Mouse (Mus musculus) forebrain, embryonic 12.5 days (tissue): Measurements from ENCODE around the gene Fezf1. TPM values are rescaled to one million over a fixed set of nuclear protein-coding genes. Genes with fewer than 3 reads are reported as not detected.

ENCODE experiments used
- ATAC-seq: fragments of 200-750 bp; cut with Nextera tagmentation; 2 replicates; pipeline ENCODE4 v1.8.0; 2017; ENCODE audit warnings: moderate TSS enrichment; ENCODE audit not compliant: low FRiP score
- H3K27ac ChIP-seq: fragments of 300-500 bp; sonication (generic); 2 replicates; pipeline ENCODE4 v1.5.1; 2016; ENCODE audit warnings: mild to moderate bottlenecking
- H3K27me3 ChIP-seq: fragments of 300-500 bp; sonication (generic); 2 replicates; pipeline ENCODE4 v1.6.1; 2016; ENCODE audit warnings: mild to moderate bottlenecking
- H3K36me3 ChIP-seq: fragments of 300-500 bp; sonication (generic); replicated peaks from 2 replicates; pipeline ENCODE4 v1.6.1; 2016; ENCODE audit warnings: mild to moderate bottlenecking
- H3K4me1 ChIP-seq: fragments of 300-500 bp; sonication (generic); 2 replicates; pipeline ENCODE4 v1.6.1; 2016
- H3K4me2 ChIP-seq: fragments of 300-500 bp; sonication (generic); 2 replicates; pipeline ENCODE4 v1.6.1; 2016; ENCODE audit warnings: mild to moderate bottlenecking, moderate library complexity
- H3K4me3 ChIP-seq: fragments of 300-500 bp; sonication (generic); replicated peaks from 2 replicates; pipeline ENCODE4 v1.5.1; 2016; ENCODE audit warnings: mild to moderate bottlenecking
- H3K9ac ChIP-seq: fragments of 300-500 bp; sonication (generic); 2 replicates; pipeline ENCODE4 v1.6.1; 2016; ENCODE audit warnings: mild to moderate bottlenecking
- H3K9me3 ChIP-seq: fragments of 300-500 bp; sonication (generic); 2 replicates; pipeline ENCODE4 v1.6.1; 2016
- WGBS: fragments of 180-500 bp; shearing (Covaris S2); methylation state at CpG from one replicate; pipeline ENCODE4 v1.1.7; 2016; 5-methylcytosine and 5-hydroxymethylcytosine counted together
- polyA plus RNA-seq: library from polyadenylated mRNA; unstranded; fragments of >200 nt; fragmentation: Nextera tagmentation; extraction: Ambion mirVana; gene quantifications from 2 replicates; pipeline ENCODE4 v1.2.1, GENCODE M21; 2016

Fezf1 gene
- 33.4 and 36.1 TPM in 2 replicates for polyA plus RNA-seq

GRCm38 (mm10) chr6:23248313-23249052 lies at the start of gene Fezf1:
TSS of gene Fezf1 (minus strand) at chr6:23248362.
- H3K36me3 ChIP-seq = no peaks in the 10 kb centered on the region
- H3K4me1 ChIP-seq = peaks cover 36% of the 10 kb centered on the region
- H3K9me3 ChIP-seq = no peaks in the 10 kb centered on the region
- H3K4me2 ChIP-seq = peak within 1 kb of the TSS; percentile 74
- H3K4me3 ChIP-seq = peak within 1 kb of the TSS; percentile 62
- peak; percentile 74 for ATAC-seq
- H3K27ac ChIP-seq = peak within 1 kb of the TSS; percentile 87
- H3K9ac ChIP-seq = peak within 1 kb of the TSS; percentile 76
- H3K27me3 ChIP-seq = peaks cover 56% of the 10 kb centered on the region
- WGBS = under 1% methylated on average over 31 of the region's 31 CpGs

- Histone ChIP-seq H3K27me3 (peaks cover 5% of the 10 kb centered on the region; the same call in 1 of the 2 replicates), H3K27ac (no peak overlapping the region), H3K9ac (no peak overlapping the region), H3K9me3 (no peaks in the 10 kb centered on the region), H3K4me2 (no peak overlapping the region), H3K4me1 (no peaks in the 10 kb centered on the region), H3K4me3 (no peak overlapping the region), H3K36me3 (no peaks in the 10 kb centered on the region)
- peak; percentile 11; the same call in 1 of the 2 replicates for ATAC-seq
- WGBS = 88% methylated on average over 4 of the region's 4 CpGs
These were observed 46.5 kb upstream of the Fezf1 start for GRCm38 (mm10) chr6:23294685-23295084.

GRCm38 (mm10) chr6:23288752-23289151 lies 40.6 kb upstream of the Fezf1 start:
- Histone ChIP-seq H3K27ac (no peak overlapping the region), H3K4me2 (no peak overlapping the region), H3K9me3 (no peaks in the 10 kb centered on the region), H3K36me3 (no peaks in the 10 kb centered on the region), H3K27me3 (peaks cover 15% of the 10 kb centered on the region), H3K4me3 (no peak overlapping the region), H3K4me1 (no peaks in the 10 kb centered on the region), H3K9ac (no peak overlapping the region)
- WGBS = 93% methylated on average over 4 of the region's 4 CpGs
- no peak for ATAC-seq

- Histone ChIP-seq H3K4me2 (peak overlapping the region; percentile 32), H3K36me3 (no peaks in the 10 kb centered on the region), H3K9ac (no peak overlapping the region), H3K27ac (peak overlapping the region; percentile 38), H3K4me1 (peaks cover 20% of the 10 kb centered on the region; the same call in 1 of the 2 replicates), H3K4me3 (no peak overlapping the region), H3K9me3 (no peaks in the 10 kb centered on the region), H3K27me3 (peaks cover 41% of the 10 kb centered on the region)
- peak; percentile 54 for ATAC-seq
- 10% methylated on average over 9 of the region's 9 CpGs for WGBS
These were observed 33.3 kb upstream of the Fezf1 start for GRCm38 (mm10) chr6:23281514-23281820.

- Histone ChIP-seq H3K9ac (no peak overlapping the region), H3K27me3 (peaks cover 41% of the 10 kb centered on the region), H3K9me3 (no peaks in the 10 kb centered on the region), H3K4me1 (peaks cover 20% of the 10 kb centered on the region; the same call in 1 of the 2 replicates), H3K4me2 (peak overlapping the region; percentile 32), H3K27ac (peak overlapping the region; percentile 38), H3K36me3 (no peaks in the 10 kb centered on the region), H3K4me3 (no peak overlapping the region)
- peak; percentile 92 for ATAC-seq
- WGBS = 2% methylated on average over 15 of the region's 15 CpGs
These were observed 32.8 kb upstream of the Fezf1 start for GRCm38 (mm10) chr6:23280811-23281513.

GRCm38 (mm10) chr6:23273483-23273882 lies 25.3 kb upstream of the Fezf1 start:
- Histone ChIP-seq H3K36me3 (no peaks in the 10 kb centered on the region), H3K27me3 (peaks cover 21% of the 10 kb centered on the region), H3K9me3 (no peaks in the 10 kb centered on the region), H3K27ac (peak overlapping the region; percentile 73), H3K9ac (no peak overlapping the region), H3K4me2 (peak overlapping the region; percentile 40), H3K4me1 (peaks cover 30% of the 10 kb centered on the region), H3K4me3 (no peak overlapping the region)
- 12% methylated on average over 4 of the region's 4 CpGs for WGBS
- ATAC-seq = 0 out of 2 replicates have a peak, but pooled peaks have one; percentile 10

GRCm38 (mm10) chr6:23272979-23273378 lies 24.8 kb upstream of the Fezf1 start:
- Histone ChIP-seq H3K4me3 (0 out of 2 replicates have a peak overlapping the region, but pooled peaks have one; percentile 1), H3K9ac (no peak overlapping the region), H3K27me3 (peaks cover 20% of the 10 kb centered on the region), H3K4me1 (peaks cover 30% of the 10 kb centered on the region), H3K9me3 (no peaks in the 10 kb centered on the region), H3K36me3 (no peaks in the 10 kb centered on the region), H3K27ac (peak overlapping the region; percentile 73), H3K4me2 (peak overlapping the region; percentile 40)
- WGBS = under 1% methylated on average over 11 of the region's 11 CpGs
- ATAC-seq = peak; percentile 93

- Histone ChIP-seq H3K9ac (no peak overlapping the region), H3K36me3 (no peaks in the 10 kb centered on the region), H3K27me3 (peaks cover 21% of the 10 kb centered on the region), H3K27ac (peak overlapping the region; percentile 73), H3K4me2 (peak overlapping the region; percentile 40), H3K4me1 (peaks cover 30% of the 10 kb centered on the region), H3K9me3 (no peaks in the 10 kb centered on the region), H3K4me3 (0 out of 2 replicates have a peak overlapping the region, but pooled peaks have one; percentile 1)
- 6% methylated on average over 7 of the region's 7 CpGs for WGBS
- ATAC-seq = peak; percentile 59
These were observed 24.4 kb upstream of the Fezf1 start for GRCm38 (mm10) chr6:23272542-23272941.

- ATAC-seq = peak; percentile 62
- 2% methylated on average over 9 of the region's 9 CpGs for WGBS
- Histone ChIP-seq H3K9ac (peak overlapping the region; percentile 42; the same call in 1 of the 2 replicates), H3K36me3 (no peaks in the 10 kb centered on the region), H3K4me2 (peak overlapping the region; percentile 51), H3K4me3 (peak overlapping the region; percentile 23), H3K27ac (peak overlapping the region; percentile 38; the same call in 1 of the 2 replicates), H3K4me1 (peaks cover 12% of the 10 kb centered on the region), H3K9me3 (no peaks in the 10 kb centered on the region), H3K27me3 (peaks cover 61% of the 10 kb centered on the region)
These were observed 12.5 kb upstream of the Fezf1 start for GRCm38 (mm10) chr6:23260738-23261050.

- WGBS = 3% methylated on average over 36 of the region's 36 CpGs
- Histone ChIP-seq H3K27me3 (peaks cover 65% of the 10 kb centered on the region), H3K9me3 (no peaks in the 10 kb centered on the region), H3K4me1 (peaks cover 16% of the 10 kb centered on the region), H3K4me2 (peak overlapping the region; percentile 51), H3K27ac (peak overlapping the region; percentile 38; the same call in 1 of the 2 replicates), H3K36me3 (no peaks in the 10 kb centered on the region), H3K4me3 (peak overlapping the region; percentile 23), H3K9ac (peak overlapping the region; percentile 42; the same call in 1 of the 2 replicates)
- ATAC-seq = peak; percentile 58
These were observed 12.0 kb upstream of the Fezf1 start for GRCm38 (mm10) chr6:23260016-23260737.

- Histone ChIP-seq H3K9ac (no peak overlapping the region), H3K4me1 (peaks cover 27% of the 10 kb centered on the region), H3K36me3 (no peaks in the 10 kb centered on the region), H3K27me3 (peaks cover 76% of the 10 kb centered on the region), H3K4me2 (no peak overlapping the region), H3K4me3 (no peak overlapping the region), H3K27ac (no peak overlapping the region), H3K9me3 (no peaks in the 10 kb centered on the region)
- ATAC-seq = no peak
- 60% methylated on average over 3 of the region's 3 CpGs for WGBS
These were observed 9.8 kb upstream of the Fezf1 start for GRCm38 (mm10) chr6:23257981-23258380.

GRCm38 (mm10) chr6:23255161-23255560 lies 7.0 kb upstream of the Fezf1 start:
- no peak for ATAC-seq
- H3K27me3 ChIP-seq = peaks cover 72% of the 10 kb centered on the region
- no peaks in the 10 kb centered on the region for H3K9me3 ChIP-seq
- no peak overlapping the region for H3K27ac ChIP-seq
- peaks cover 23% of the 10 kb centered on the region for H3K4me1 ChIP-seq
- no peak overlapping the region for H3K4me2 ChIP-seq
- H3K36me3 ChIP-seq = no peaks in the 10 kb centered on the region
- no peak overlapping the region for H3K4me3 ChIP-seq
- H3K9ac ChIP-seq = no peak overlapping the region
- WGBS = 32% methylated on average over 8 of the region's 8 CpGs
